Mouse (Mus musculus): ENCODE results near the gene Rdm1.
A peak's percentile ranks its signal among the peaks of the same experiment; 100 is the strongest.
"Not testable (repeated sequence)": the region's sequence is repeated elsewhere in the genome, so short reads cannot be mapped to it uniquely, and the experiment has no call there.

Rdm1 gene

DNA sequence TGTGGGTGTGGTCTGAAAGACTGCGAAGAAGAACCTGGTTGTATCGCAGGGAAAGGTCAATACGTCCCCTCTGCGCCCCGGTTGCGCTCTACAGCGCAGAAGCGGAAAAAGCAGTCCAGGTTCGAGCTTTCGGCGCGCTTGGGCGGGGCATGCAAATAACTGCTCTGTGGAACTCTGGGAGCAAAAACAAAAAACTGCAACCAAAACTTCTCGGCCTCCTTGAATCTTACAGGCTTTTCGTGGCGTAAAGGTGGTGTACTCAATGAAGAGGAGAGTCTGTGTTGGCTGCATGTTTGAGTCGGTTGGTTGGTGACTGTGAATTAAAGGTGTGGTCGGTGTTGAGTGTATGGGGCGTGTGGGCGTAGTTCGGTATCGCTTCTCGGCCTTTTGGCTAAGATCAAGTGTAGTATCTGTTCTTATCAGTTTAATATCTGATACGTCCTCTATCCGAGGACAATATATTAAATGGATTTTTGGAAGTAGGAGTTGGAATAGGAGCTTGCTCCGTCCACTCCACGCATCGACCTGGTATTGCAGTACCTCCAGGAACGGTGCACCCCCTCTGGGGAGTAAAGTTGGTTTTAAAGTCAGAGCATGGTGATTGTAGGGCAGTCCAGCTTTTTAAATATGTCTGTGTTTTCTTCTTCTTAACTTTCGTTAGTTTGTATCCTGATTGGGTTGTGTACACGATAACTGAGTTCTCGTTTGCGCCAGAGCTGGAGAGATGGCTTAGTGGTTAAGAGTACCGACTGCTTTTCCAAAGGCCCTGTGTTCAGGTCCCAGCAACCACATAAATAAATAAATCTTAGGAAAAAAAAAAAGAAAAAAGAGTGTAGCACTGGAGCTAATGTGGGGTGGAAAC lies at the start of gene Rdm1:
TSS of gene Rdm1 (plus strand) at position 201 of the 862 bp plus-strand sequence.
- peak; percentile 85 for DNase-seq

- DNase-seq: no peak
Observed at GRCm38 (mm10) chr11:101581081-101581764, 45.8 kb upstream of the Rdm1 start.

- peak; percentile 69 for DNase-seq
Observed at GRCm38 (mm10) chr11:101582054-101583035, 44.6 kb upstream of the Rdm1 start, which contains the start of gene Tmem106a. TSS of gene Tmem106a (plus strand) at chr11:101582242.

DNA sequence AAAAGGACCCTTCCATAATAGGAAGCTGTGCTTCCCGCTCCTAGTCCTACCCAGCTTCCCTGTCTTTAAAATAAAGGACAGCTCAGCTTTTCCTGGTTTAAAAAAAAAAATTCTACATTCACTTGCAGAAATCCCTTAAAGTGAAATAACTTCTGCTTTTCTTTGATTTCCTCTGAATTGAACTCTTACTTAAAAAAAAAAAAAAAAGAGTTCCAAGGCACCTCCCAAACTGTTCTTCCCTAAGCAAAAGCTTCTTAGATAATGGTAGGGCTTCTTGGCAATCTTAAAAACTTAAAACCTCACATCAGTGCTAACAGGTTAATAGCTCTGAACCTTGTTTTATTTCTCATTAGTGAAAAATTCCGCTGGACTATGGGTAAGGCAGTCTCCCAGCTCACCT lies 43.8 kb upstream of the Rdm1 start:
- DNase-seq: no peak

DNA sequence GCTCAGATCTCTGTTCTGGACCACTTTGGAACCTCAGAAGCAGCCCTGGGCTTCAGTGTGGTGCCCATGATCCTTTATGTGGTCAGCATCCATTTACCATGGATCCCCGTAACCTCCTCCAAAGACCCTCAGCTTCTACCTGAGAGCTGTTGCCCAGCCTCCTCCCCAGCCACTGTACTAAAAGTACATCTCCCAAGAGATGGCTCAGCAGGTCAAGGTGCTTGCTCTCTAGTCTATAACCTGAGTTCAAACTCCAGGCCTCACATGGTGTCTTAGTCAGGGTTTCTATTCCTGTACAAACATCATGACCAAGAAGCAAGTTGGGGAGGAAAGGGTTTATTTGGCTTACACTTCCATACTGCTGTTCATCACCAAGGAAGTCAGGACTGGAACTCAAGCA lies 42.0 kb upstream of the Rdm1 start:
- not testable (repeated sequence) for DNase-seq

- DNase-seq: no peak
Observed at GRCm38 (mm10) chr11:101585805-101586204, 41.2 kb upstream of the Rdm1 start.

GRCm38 (mm10) chr11:101587676-101588075 lies 39.3 kb upstream of the Rdm1 start:
- DNase-seq: no peak

DNA sequence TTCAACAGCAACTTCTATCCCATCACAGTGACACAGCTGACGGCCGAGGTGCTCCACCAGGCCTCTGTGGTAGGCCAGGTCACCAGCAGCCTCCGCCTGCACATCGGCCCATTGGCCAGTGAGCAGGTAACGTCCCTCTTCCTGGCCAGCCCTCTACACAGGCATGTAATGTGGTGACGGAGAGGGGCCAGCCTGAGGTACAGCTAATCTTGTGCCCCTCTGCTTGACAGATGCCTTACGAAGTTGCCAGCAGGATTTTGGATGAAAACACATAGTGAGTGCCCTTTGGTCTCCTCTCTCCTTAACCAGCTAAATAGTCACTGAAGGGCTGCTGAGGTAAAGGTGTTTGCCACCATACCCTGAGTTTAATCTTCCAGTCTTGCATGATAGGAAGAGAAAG lies 38.1 kb upstream of the Rdm1 start:
- DNase-seq: no peak

DNA sequence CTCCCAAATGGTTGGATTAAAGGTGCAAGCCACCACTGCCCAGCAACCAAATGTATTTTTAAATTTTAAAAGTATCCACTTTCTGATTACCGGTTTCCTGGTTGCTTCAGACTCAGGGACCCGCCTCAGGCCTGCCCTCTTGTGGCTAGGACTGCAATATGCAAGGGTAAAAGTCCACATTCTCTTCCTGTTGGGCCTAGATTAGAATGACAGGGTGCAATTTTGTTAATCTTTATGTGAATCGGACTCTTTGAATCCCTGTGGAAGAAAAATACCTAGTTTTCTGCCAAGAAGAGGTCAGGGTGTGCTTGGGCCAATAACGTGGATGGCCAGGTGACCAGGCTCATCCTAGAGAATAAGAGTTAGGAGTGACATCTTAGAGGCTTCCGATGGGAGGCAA lies 37.6 kb upstream of the Rdm1 start:
- DNase-seq: peak; percentile 70

DNA sequence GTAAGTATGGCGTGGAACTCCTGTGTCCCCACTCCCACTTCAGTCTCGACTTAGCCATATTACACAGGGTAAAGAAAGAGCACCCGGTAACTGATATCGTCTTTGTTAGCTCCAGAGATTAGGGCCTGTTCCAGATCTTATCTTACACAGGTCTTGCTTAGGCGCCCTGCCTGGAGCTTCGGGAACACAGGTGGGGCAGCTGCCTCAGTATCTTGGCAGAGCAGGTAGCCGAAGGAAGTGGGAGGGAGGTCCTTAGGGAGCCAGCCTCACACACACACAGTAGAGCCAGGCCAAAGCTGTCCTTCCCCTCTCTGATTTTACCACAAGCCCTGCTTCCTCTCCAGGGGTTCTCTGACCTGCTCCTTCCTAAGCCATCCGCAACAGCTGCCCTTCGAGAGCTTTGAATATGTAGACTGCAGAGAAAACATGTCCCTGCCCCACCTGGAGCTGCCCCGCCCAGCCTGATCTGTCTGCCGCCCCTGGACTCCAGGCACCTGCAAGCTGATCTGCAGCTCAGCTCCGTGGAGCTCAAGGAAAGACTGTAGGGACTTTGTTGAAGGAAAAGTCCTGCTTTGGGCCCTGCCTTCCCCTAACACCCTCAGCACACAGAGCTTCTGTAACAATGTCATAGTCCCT lies 36.9 kb upstream of the Rdm1 start:
- DNase-seq: no peak

DNA sequence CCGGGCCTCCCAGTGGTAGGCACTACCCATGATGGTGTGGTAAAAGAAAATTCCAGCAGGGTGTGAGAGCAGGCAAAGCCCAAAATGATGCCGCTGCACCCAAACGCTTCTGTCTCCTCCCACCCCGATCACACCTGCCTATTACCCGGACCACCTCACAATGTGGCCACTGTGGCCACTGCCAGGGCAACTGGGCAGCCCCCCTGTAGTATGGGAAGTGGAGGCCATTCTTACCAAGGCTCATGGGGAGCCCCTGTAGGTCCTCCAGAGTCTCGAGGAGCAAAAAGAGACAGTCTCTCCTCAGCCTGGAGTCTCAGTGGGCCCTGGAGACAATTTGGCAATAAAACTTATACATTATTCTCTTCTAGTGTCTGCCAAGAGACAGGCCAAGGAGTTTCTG lies 27.8 kb upstream of the Rdm1 start, which contains the start of gene Gm11634:
TSS of gene Gm11634 (minus strand) at position 101 of the 400 bp plus-strand sequence.
- DNase-seq: no peak

- peak; percentile 49 for DNase-seq
Observed at GRCm38 (mm10) chr11:101602491-101602890, 24.5 kb upstream of the Rdm1 start.

GRCm38 (mm10) chr11:101604116-101604515 lies 22.9 kb upstream of the Rdm1 start:
- no peak for DNase-seq

GRCm38 (mm10) chr11:101604531-101605453 lies 22.2 kb upstream of the Rdm1 start:
- DNase-seq: peak; percentile 82

DNA sequence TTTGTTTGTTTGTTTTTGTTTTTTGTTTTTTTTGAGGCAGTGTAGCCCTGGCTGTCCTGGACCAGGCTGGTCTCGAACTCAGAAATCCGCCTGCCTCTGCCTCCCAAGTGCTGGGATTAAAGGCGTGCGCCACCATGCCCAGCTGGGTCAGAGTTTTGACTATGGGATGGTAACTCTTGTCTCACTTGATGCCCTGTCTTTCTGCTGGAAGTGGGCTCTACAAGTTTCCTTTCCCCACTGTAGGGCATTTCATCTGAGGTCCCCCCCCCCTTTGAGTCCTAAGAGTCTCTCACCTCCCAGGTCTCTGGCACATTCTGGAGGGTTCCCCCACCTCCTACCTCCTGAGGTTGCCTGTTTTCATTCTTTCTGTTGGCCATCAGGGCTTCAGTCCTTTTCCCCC lies 19.9 kb upstream of the Rdm1 start:
- DNase-seq: not testable (repeated sequence)

DNA sequence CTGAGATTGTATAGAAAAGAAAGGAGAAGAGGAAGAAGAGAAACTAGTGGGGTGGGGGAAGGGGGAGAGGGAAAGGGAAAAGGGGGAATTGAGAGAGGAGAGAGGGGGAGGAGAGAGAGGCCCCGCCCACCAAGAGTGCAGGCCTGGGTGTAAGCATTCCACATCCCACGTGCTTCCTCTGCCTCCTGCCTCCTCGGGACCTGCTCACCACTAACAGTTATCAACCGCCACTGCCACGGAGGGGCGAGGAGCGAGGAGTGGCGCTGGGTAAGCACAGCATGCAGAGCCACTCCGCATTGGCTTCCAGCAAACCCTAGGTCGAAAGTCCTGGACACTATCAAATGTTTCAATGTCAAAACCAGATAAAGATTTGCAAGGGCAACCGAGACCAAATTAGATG lies 16.6 kb upstream of the Rdm1 start:
- DNase-seq: no peak

DNA sequence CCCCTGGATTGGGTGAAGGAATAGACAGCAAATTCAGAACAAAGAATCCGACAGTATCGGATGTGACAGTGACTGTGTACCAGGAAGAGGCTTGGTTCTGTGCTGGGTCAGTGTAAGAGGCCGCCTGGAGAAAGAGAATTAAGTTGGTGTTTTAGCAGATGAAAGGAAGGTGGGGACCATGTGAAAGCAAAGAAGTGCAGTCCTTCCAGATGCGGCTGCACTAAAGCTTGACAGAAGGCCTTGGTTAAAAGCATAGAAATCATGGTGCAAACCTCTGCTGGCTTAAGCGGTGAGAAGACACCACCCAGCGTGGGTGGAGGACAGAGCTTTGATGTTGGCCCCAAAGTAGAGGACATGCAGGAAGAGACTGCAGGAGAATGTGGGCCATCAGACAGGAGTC lies 13.4 kb upstream of the Rdm1 start:
- no peak for DNase-seq

- DNase-seq: no peak
Observed at GRCm38 (mm10) chr11:101614116-101614515, 12.9 kb upstream of the Rdm1 start.

DNA sequence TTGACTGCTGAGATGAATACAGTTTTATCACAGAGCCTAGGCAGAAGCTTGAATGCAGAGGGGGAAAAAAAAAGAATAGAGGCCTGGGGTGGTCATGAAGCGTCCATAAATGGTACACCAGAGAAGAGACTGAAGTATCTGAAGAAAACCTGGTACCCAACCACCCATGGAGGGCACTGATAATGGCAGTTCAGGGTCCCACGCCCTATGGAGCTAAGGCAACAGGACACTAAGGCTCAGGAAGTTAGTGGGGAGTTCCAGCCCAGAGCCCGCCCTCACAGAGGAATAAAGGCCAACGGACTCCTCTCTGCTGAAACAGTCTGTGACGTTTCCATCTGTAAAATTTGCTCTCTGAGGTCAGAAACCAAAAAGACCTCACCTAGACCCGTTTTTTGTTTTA lies 11.6 kb upstream of the Rdm1 start:
- DNase-seq: no peak

- DNase-seq: no peak
Observed at GRCm38 (mm10) chr11:101616104-101616503, 10.9 kb upstream of the Rdm1 start.

All from thymus, postnatal 25 days (tissue).